Mouse (Mus musculus) limb, embryonic 14.5 days (tissue): Measurements from ENCODE around the gene Hspb8. TPM values are rescaled to one million over a fixed set of nuclear protein-coding genes. Genes with fewer than 3 reads are reported as not detected.

Experiments
- ATAC-seq: fragments of 200-750 bp; cut with Nextera tagmentation; 2 replicates; pipeline ENCODE4 v1.8.0; 2017; ENCODE audit warnings: low read depth, moderate number of reproducible peaks, moderate TSS enrichment; ENCODE audit not compliant: low FRiP score
- DNase-seq: peaks from one replicate; pipeline ENCODE4 v3.0.0-alpha.2; 2015; ENCODE audit warnings: low spot score
- H3K27ac ChIP-seq: fragments of 300-500 bp; sonication (generic); replicated peaks from 2 replicates; pipeline ENCODE4 v1.5.1; 2014; ENCODE audit warnings: low read depth, mild to moderate bottlenecking, low read length, moderate library complexity, mixed read lengths
- H3K27me3 ChIP-seq: fragments of 300-500 bp; sonication (generic); 2 replicates; pipeline ENCODE4 v1.6.1; 2014; ENCODE audit warnings: low read length, mixed read lengths; ENCODE audit not compliant: control insufficient read depth, insufficient read depth
- H3K36me3 ChIP-seq: fragments of 300-500 bp; sonication (generic); 2 replicates; pipeline ENCODE4 v1.6.1; 2014; ENCODE audit warnings: mild to moderate bottlenecking, low read length, moderate library complexity, mixed read lengths; ENCODE audit not compliant: control insufficient read depth, insufficient read depth
- H3K4me1 ChIP-seq: fragments of 300-500 bp; sonication (generic); 2 replicates; pipeline ENCODE4 v1.6.1; 2014; ENCODE audit warnings: antibody characterized with exemption, low read length, mixed read lengths; ENCODE audit not compliant: control insufficient read depth, insufficient read depth
- H3K4me2 ChIP-seq: fragments of 300-500 bp; sonication (generic); replicated peaks from 2 replicates; pipeline ENCODE4 v1.6.1; 2014; ENCODE audit warnings: low read depth, mild to moderate bottlenecking, low read length, moderate library complexity; ENCODE audit not compliant: severe bottlenecking
- H3K4me3 ChIP-seq: fragments of 300-500 bp; sonication (generic); replicated peaks from 2 replicates; pipeline ENCODE4 v1.5.1; 2014; ENCODE audit warnings: low read length
- H3K9ac ChIP-seq: fragments of 300-500 bp; sonication (generic); 2 replicates; pipeline ENCODE4 v1.6.1; 2014; ENCODE audit warnings: mild to moderate bottlenecking, low read depth, low read length, moderate library complexity; ENCODE audit not compliant: severe bottlenecking
- H3K9me3 ChIP-seq: fragments of 300-500 bp; sonication (generic); 2 replicates; pipeline ENCODE4 v1.6.1; 2016; ENCODE audit warnings: low read length; ENCODE audit not compliant: control insufficient read depth
- POLR2A ChIP-seq: fragments of 200-500 bp; IDR thresholded peaks from 2 replicates; pipeline ENCODE4 v1.8.0; 2012; ENCODE audit warnings: inconsistent platforms, mild to moderate bottlenecking, moderate library complexity, borderline replicate concordance; ENCODE audit not compliant: insufficient read depth, insufficient read length; ENCODE audit errors: extremely low read depth
- WGBS: fragments of 180-500 bp; shearing (Covaris S2); extraction: QIAGEN DNeasy Blood & Tissue Kit; methylation state at CpG from one replicate; pipeline ENCODE4 v1.1.7; 2014; 5-methylcytosine and 5-hydroxymethylcytosine counted together
- polyA plus RNA-seq, 2 experiments: library from polyadenylated mRNA; depleted of rRNA in 1 of 2; stranded (reverse) in 1 of 2; unstranded in 1 of 2; fragments of >200 nt; fragmentation: Nextera tagmentation in 1 of 2; extraction: Ambion mirVana in 1 of 2; gene quantifications; 2 replicates each; pipeline versions ENCODE4 v1.2.1 to v1.2.3; 2012 to 2014

Gene Hspb8
- polyA plus RNA-seq, 2 experiments: 19.7 to 25.3 TPM

GRCm38 (mm10) chr5:116446552-116446951 lies 23.9 kb upstream of the Hspb8 start:
- 55% methylated on average over 23 of the region's 23 CpGs for WGBS
- no peak overlapping the region for H3K9ac ChIP-seq
- no peak overlapping the region for H3K4me3 ChIP-seq
- no peak for DNase-seq
- H3K4me2 ChIP-seq: no peak overlapping the region
- no peaks in the 10 kb centered on the region for H3K9me3 ChIP-seq
- no peaks in the 10 kb centered on the region for H3K36me3 ChIP-seq
- no peak for ATAC-seq
- no peaks in the 10 kb centered on the region for H3K27me3 ChIP-seq
- TF ChIP-seq POLR2A: no peak
- H3K27ac ChIP-seq: no peak overlapping the region
- peaks cover 7% of the 10 kb centered on the region; the same call in 1 of the 2 replicates for H3K4me1 ChIP-seq

GRCm38 (mm10) chr5:116445634-116446367 lies 23.1 kb upstream of the Hspb8 start:
- no peak overlapping the region for H3K4me2 ChIP-seq
- no peak for TF ChIP-seq POLR2A

GRCm38 (mm10) chr5:116444517-116444916 lies 21.9 kb upstream of the Hspb8 start:
- ATAC-seq (no peak), DNase-seq (no peak)

More at GRCm38 (mm10) chr5:116445634-116446367, 23.1 kb upstream of the Hspb8 start:
- H3K36me3 ChIP-seq: no peaks in the 10 kb centered on the region
- peaks cover 7% of the 10 kb centered on the region; the same call in 1 of the 2 replicates for H3K4me1 ChIP-seq
- H3K27ac ChIP-seq: no peak overlapping the region
- WGBS: 45% methylated on average over 10 of the region's 10 CpGs
- H3K27me3 ChIP-seq: no peaks in the 10 kb centered on the region
- no peak for ATAC-seq
- DNase-seq: no peak
- H3K9ac ChIP-seq: no peak overlapping the region
- H3K4me3 ChIP-seq: no peak overlapping the region
- no peaks in the 10 kb centered on the region for H3K9me3 ChIP-seq

GRCm38 (mm10) chr5:116443459-116443940 lies 20.8 kb upstream of the Hspb8 start:
- H3K4me1 ChIP-seq: no peaks in the 10 kb centered on the region
- no peaks in the 10 kb centered on the region for H3K9me3 ChIP-seq
- H3K4me2 ChIP-seq: no peak overlapping the region
- no peak overlapping the region for H3K4me3 ChIP-seq
- H3K9ac ChIP-seq: no peak overlapping the region
- no peak for DNase-seq
- 85% methylated on average over 8 of the region's 8 CpGs for WGBS
- H3K27ac ChIP-seq: no peak overlapping the region
- no peaks in the 10 kb centered on the region for H3K36me3 ChIP-seq
- H3K27me3 ChIP-seq: no peaks in the 10 kb centered on the region
- no peak for ATAC-seq
- no peak for TF ChIP-seq POLR2A

More at GRCm38 (mm10) chr5:116444517-116444916, 21.9 kb upstream of the Hspb8 start:
- Histone ChIP-seq H3K4me3 (no peak overlapping the region), H3K9ac (no peak overlapping the region), H3K9me3 (no peaks in the 10 kb centered on the region), H3K36me3 (no peaks in the 10 kb centered on the region), H3K27me3 (no peaks in the 10 kb centered on the region), H3K4me2 (no peak overlapping the region), H3K27ac (no peak overlapping the region), H3K4me1 (peaks cover 7% of the 10 kb centered on the region; the same call in 1 of the 2 replicates)
- 56% methylated on average over 27 of the region's 27 CpGs for WGBS
- TF ChIP-seq POLR2A: no peak

- no peak for DNase-seq
- Histone ChIP-seq H3K9me3 (no peaks in the 10 kb centered on the region), H3K4me1 (no peaks in the 10 kb centered on the region), H3K9ac (no peak overlapping the region), H3K36me3 (no peaks in the 10 kb centered on the region), H3K27me3 (no peaks in the 10 kb centered on the region), H3K4me3 (no peak overlapping the region), H3K27ac (no peak overlapping the region), H3K4me2 (no peak overlapping the region)
- ATAC-seq: no peak
- WGBS: 69% methylated on average over 7 of the region's 7 CpGs
- no peak for TF ChIP-seq POLR2A
Measured at GRCm38 (mm10) chr5:116442697-116443458, 20.2 kb upstream of the Hspb8 start.
